Mouse (Mus musculus): Measurements from ENCODE around the gene Gadd45gip1.
"Not testable (repeated sequence)": the region's sequence is repeated elsewhere in the genome, so short reads cannot be mapped to it uniquely, and the experiment has no call there.

Gene Gadd45gip1

DNA sequence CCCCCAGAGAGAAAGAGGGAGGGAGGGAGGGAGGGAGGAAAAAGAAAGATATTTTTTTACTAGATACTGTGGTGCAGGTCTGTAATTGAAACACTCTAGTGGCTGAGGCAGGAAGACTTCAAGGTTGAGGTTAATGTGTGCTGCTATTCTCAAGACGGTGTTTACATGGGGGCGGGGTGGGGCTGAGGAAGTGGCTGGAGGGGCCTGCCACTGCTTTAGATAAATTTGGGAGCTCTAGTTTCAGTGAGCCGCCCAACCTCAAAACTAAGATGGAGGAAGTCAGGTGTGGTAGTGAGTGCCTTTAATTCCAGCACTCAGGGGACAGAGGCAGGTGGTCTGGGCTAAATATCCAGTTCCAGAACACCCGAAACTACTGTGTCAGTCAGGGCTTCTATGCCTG is 5.7 kb upstream of the Gadd45gip1 start:
- DNase-seq (ENCODE audit: inconsistent age in 2 of 2, low spot score in 1 of 2) = no peak

DNA sequence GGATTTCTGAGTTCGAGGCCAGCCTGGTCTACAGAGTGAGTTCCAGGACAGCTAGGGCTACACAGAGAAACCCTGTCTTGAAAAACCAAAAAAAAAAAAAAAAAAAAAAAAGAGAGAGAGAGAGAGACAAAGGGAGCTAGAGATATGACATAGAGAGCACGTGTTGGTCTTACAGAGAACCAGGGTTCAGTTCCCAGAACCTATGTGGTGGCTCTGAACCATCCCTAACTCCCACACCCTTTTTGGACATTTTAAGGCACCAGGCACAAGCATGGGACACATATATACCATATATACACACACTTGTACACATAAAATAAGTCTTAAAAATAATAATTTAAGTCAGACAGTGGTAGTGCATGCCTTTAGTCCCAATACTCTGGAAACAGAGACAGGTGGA is 4.8 kb upstream of the Gadd45gip1 start:
- DNase-seq (ENCODE audit: inconsistent age in 2 of 2, low spot score in 1 of 2) = not testable (repeated sequence)

DNA sequence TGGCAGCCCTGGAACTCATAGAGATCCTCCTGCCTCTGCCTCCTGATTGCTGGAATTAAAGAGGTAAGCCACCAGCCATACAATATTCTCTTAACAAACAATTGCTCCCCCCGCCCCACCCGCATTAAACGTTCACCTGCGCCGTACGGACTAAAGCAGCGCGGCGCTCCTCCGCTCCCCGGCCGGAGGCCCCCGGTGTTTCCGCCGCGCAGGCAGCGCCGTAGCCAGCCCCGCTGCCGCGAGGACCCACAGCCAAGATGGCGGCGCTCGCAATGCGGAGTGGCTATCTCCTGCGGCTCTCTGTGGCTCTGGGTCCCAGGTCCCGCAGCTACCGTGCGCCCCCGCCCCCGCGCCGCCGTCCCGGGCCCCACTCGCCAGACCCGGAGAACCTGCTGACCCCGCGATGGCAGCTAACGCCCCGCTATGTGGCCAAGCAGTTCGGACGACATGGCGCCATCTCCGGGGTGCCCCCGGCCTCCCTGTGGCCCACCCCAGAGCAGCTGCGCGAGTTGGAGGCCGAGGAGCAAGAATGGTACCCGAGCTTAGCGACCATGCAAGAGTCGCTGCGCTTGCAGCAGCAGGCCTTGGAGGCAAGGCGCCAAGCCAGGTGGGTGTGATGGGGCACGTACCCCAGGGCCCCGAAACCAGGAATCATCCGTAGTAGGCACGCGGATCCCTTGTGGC is 854 bp downstream of the Gadd45gip1 start:
- DNase-seq (ENCODE audit: inconsistent age in 2 of 2, low spot score in 1 of 2) = peak; percentile 87 to 95

DNA sequence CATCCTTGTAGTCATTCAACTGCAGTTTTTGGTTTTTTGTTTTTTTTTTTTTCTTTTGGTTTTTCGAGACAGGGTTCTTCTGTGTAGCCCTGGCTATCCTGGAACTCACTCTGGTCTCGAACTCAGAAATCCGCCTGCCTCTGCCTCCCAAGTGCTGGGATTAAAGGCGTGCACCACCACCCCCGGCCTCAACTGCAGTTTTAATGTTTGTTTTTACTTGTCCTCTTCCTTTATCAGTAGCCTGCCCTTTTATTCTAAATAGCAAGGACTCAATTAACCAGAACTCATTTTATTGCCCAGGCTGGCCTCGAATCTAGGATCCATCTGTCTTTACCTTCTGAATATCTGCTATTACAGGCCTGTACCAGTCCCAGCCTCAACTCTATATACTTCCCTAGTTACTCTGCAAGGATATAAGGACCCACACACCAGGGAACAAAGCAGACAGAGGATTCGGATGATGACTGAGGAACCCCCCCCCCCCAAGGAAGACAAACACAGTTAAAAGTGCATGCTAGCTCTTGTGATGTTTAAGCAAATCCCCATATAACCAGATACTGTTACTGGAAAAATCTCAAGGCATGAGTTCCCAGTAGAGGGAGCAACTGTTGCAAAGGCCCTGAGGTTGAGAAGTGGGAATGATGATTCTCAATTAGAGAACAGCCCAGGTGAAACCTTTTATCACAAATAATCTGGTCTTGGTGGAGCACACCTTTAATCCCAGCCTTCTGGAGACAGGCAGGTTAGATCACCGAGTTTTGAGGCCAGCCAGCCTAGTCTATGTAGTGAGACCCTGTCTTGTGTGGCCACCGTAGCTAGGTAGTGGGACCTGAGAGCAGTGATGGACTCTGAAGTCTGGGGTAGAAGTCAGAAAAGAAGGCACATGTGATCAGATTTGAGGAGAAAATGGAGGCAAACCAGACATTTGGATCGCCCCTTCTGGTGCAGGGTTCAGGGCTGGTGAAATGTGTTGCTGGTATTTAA is 1.7 kb downstream of the Gadd45gip1 start:
- DNase-seq (ENCODE audit: inconsistent age in 2 of 2, low spot score in 1 of 2) = peak in 1 of 2 experiments; percentile 59

DNA sequence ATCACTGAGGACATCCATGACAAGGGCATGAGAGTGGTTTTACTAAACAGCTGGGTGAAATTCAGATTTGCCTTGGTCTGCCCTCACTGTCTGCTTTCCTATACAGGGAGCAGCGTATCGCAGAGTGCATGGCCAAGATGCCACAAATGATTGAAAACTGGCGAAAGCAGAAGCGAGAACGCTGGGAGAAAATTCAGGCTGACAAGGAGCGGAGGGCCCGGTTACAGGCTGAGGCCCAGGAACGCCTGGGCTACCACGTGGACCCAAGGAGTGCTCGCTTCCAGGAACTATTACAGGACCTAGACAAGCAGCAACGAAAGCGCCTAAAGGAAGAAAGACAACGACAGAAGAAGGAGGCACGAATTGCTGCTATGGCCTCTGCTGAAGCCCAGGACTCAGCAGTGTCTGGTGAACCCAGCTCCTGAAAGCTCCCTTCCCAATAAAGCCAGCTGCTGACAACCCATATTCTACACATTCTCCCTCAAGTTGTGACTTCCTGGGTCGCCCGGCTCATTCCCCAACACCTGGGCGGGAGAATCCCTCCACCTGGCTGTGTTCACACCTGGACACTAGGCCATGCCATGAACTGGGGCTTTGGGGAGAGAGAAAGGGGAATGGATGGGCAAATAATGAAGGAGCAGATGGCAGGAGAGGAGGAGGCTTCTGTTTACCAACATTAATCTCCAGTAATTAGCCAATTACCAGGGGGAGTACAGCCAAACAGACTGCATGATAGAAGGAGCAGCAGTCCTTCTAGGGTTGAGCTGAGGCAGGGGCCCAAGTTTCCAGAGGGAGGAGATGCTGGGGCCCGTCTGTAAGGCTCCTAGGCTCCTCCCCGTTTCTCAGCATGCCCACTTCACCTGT is 2.9 kb downstream of the Gadd45gip1 start:
- peak in 1 of 2 experiments; percentile 48 for DNase-seq (ENCODE audit: inconsistent age in 2 of 2, low spot score in 1 of 2)

DNA sequence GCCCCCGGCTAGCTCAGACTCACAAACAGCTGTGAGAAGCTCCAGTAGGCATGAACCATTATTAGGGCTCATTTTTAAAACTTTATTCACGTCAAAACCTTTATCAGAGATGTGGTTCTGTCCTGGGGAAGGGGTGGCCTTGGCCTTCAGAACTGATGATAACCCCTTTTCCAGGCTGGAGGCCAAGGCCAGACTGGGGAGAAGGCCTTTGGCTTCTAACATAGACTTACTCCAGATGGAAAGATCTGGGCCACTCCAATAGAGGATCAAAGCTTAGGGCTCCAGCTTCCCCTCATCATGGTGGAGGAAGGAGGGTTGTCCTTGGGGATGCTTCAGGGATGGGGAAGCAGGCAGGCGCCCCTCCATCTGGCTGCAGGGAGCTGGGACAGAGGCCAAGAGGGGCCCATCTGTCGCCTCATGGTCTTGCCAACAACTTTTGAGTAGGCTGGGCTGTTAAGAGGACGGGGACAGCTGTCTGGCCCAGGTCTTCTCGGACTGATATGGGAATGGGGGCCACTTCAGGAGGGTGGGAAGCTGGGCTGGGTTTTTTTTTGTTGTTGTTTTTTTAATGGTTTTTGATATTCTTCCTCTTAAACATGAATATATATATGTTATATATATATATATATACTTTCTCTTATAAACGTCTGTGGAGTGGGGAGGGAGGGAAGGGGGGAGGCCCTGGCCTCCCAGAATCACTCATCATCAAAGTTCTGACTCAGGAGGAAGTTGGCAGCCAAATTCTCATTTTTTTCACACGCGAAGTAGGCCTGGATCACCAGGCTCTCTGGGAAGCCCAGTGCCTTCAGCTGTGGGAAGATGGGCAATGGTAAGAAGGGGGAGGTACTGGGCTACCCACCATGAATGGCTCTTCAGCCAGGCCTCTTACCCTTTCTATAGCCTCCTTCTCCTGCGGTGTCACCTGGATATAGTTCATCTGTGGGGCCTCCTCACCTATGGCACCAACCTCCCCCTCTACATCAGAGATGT is 3.8 kb downstream of the Gadd45gip1 start:
- peak; percentile 87 to 89 for DNase-seq (ENCODE audit: inconsistent age in 2 of 2, low spot score in 1 of 2)

DNA sequence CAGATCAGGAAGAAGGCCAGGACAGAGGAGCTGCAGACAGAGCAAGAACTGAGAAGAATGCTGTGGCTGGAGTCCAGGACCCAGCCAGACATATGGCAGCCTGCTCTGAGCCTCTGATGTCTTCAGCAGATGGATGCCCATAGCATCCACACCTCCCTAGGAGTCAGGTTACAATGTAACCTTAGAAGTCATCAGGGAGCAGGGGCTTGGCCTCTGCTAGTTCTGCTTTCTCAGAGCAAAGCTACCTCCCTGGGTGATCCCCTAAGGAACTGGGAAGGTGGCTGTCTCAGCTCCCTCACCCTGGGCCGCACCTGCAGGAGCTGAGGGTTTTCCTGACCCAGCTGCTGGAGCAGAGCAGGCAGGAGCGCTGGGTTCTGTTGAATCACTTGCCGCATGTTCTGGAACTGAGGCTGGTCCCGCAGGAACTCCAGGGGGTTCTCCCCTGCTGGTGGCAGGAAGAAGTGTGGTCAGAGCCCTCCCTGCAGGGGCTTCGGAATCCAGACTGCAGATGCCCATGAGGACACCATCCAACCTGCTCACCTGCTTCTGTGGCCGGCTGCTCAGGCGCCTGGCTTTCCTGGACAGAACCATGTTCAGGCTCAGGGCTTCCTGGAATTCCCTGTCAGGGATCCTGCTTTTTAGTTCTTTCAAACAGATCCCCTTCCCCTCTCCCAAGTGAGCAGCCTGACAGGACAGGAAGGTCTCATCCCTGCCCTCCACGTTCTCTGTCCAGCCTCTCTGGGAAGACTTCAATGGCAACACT is 6.0 kb downstream of the Gadd45gip1 start:
- DNase-seq (ENCODE audit: inconsistent age in 2 of 2, low spot score in 1 of 2) = no peak

DNA sequence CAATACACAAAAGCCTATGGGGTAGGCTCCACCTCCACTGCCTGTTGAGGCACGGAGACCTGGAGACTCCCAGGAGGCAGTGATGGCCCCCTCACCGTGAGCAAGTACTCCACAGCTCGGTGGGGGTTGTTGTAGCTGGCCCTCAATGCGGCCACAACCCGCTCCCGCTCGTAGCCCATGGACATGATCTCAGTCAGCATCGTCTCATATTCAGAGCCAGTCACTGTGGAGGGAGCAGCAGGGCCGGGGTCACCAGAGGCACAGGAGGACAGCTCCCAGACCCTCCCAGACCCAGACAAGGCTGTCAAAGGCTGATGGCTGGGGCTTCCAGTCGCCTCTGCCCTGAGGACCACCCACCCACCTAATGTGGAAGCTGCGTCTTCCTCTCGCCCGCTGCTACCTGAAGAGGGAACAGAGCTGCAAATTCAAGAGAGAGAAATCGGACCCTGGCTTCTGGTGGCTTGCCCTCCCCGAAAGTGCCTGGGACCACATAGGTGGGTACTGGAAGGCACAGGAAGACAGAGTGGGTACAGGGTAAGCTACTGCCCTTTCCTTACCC is 6.7 kb downstream of the Gadd45gip1 start:
- DNase-seq (ENCODE audit: inconsistent age in 2 of 2, low spot score in 1 of 2) = peak in 1 of 2 experiments; percentile 38

DNA sequence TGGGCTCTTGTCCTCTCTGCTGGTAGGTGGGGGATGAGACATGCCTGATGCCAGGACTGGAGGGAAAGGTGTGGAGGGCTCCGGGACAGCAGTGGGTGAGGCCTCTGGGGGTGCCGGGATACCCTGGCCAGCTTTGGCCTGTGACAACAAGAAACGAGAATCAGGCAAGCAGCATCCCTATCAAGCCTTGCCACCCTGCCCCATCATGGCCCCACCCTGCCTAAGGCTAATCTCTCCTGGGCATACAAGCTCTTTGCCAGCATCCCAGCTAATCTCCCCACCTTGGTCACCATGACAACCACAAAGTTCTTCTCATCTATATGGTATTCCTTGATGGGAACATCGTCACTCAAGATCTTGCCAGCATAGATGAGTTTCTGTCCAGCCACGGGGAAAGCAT is 7.2 kb downstream of the Gadd45gip1 start:
- DNase-seq (ENCODE audit: inconsistent age in 2 of 2, low spot score in 1 of 2) = peak in 1 of 2 experiments; percentile 36

DNA sequence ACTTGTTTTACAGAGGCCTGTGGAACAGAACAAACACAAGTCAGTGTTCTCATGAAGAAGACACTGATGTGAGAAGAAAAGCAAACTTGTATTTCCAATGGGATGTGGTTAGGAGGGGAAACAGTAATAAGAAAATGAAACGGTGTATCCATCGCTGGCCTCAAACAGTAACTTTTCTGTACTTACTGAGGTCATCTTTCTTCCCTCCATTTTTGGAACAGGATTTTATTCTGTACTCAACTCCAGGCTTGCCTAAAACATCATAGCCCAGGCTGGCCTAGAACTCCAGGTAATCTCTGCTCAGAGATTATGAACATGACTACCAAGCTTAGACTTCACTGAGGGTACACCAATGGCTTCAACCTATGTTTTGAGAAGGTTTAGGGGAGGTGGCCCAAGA is 8.1 kb downstream of the Gadd45gip1 start:
- no peak for DNase-seq (ENCODE audit: inconsistent age in 2 of 2, low spot score in 1 of 2)

DNA sequence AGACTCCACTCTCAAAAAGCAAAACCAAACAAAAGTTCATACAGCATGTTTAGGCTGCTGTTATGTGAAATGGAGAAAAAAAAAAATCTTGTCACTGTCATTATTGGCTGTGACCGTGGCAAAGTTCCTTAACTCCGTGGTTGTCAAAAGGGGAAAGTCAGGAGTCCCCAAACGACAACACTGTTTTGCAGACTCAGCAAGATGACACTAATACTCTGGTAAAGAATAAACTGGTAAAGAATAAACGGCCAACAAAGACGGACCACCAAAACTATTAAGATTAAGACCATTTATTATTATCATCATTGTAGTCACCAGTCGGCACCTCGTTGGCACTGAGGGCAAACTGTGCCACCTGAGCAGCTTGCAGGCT is 8.5 kb downstream of the Gadd45gip1 start:
- DNase-seq (ENCODE audit: inconsistent age in 2 of 2, low spot score in 1 of 2) = no peak

DNA sequence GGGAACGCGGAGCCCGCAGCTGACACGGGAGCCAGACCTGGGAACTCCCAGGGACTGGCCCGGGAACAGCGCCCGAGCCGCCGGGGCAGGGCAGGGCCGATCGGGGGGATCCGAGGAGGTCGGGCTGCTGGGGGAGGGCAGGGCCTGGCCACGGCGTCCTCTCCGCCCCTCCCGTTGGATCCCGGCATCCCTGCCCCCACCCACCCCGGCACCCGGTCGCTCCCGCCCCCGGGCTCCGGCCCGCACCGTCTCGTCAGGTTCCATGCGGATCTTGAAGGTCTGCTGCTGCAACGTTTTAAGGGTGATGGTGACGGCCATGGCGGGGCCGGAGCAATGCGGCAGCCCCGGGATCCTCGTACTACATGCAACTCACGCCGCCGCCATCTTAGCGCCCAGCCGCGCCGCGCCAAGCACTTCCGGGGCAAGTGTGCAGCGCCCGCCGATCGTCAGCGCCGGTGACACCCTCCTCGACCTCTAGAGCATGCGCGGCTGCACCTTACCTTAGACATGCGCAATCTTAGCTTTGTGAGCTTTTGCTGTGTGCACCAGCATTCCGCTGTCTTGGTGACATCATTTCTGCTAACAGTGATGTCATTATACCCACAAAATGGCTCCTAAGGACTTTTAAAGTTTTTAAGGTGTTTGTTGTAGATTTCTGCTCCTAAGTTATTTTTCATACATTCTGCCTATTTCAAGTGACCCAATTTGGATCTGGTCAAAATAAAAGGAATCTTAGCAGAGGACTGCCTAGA is 9.1 kb downstream of the Gadd45gip1 start, which contains the start of gene Rad23a:
Gene Rad23a (minus strand): TSS at position 418 of the 752 bp plus-strand sequence.
- DNase-seq (ENCODE audit: inconsistent age in 2 of 2, low spot score in 1 of 2) = peak; percentile 94 to 97

DNA sequence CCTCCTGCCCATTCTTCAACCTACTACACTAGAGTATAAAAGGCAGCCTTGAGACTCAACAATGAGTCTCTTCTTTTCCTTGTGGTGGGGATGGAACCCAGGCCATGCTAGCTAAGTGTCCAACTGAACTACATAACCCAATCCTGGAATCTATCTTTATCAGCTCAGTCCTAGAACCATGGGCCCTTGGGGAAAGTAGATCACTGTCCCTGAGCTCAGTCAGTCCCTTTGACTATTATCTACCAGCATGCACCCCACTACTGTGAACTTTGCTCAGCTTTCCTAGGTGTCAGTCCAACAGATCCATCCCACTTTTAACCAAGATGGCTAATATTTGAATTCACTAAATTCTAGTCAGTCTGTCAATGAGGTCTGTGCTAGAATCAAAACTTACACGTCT is 10.2 kb downstream of the Gadd45gip1 start:
- peak in 1 of 2 experiments; percentile 51 for DNase-seq (ENCODE audit: inconsistent age in 2 of 2, low spot score in 1 of 2)

DNA sequence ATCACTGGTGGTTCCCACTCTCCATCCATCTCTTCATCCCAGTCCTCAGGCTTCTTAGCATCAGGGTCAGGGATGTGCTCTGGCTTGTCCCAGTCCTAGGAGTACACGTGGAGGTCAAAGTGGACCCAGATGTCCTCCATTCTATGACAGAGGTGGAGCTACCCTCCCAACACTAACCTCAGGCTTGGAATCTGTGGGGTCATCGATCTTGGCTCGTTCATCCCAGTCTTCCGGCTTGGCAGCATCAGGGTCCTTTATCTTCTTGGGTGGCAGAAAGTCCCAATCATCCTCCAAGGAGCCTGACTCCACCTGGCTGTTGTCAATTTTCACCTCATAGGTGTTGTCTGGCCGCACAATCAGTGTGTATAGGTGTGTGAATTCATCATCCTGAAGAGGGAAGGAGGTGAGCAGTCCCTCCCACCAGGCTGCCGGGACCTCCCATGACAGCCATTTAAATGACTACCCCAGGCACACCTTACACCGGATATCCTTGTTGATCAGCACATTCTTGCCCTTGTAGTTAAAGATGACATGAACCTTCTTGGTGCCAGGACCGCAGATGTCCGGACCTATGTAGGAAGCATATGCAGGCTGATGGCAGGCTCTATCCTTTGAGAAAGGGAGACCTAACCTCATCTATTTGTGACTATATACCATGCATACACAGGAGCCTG is 13.2 kb downstream of the Gadd45gip1 start:
- peak in 1 of 2 experiments; percentile 44 for DNase-seq (ENCODE audit: inconsistent age in 2 of 2, low spot score in 1 of 2)

DNA sequence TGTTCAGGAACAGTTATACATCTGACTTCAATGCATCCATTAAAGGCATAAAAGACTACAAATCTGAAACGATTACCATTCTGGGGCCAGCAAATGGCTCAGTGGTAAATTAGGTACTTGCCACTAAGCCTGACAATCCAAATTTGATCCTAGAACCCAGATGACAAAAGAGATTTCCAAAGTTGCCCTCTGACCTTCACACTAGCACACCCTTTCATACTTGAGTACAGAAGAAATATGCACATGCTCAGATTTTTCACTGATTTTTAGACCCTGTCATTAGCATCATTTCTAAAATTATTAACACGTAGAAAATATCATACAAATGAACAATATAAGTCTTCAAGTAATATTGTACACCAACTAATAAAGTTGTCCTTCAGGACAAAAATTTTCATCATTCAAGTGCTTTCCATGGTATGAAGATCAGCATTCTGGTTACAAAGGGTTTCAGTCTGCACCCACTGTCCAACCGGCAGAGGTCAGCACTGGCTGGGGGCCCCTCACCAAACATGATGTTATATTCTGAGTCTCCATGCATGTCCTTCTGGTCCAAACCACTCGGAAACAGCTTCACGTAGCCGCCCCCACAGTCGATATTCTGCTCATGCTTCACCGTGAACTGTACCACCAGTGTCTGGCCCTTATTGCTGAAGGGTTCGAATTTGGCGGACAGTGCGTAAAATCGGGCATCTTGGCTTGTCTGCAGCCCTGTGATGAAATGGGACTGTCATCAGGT is 14.2 kb downstream of the Gadd45gip1 start:
- peak; percentile 57 to 74 for DNase-seq (ENCODE audit: inconsistent age in 2 of 2, low spot score in 1 of 2)

DNA sequence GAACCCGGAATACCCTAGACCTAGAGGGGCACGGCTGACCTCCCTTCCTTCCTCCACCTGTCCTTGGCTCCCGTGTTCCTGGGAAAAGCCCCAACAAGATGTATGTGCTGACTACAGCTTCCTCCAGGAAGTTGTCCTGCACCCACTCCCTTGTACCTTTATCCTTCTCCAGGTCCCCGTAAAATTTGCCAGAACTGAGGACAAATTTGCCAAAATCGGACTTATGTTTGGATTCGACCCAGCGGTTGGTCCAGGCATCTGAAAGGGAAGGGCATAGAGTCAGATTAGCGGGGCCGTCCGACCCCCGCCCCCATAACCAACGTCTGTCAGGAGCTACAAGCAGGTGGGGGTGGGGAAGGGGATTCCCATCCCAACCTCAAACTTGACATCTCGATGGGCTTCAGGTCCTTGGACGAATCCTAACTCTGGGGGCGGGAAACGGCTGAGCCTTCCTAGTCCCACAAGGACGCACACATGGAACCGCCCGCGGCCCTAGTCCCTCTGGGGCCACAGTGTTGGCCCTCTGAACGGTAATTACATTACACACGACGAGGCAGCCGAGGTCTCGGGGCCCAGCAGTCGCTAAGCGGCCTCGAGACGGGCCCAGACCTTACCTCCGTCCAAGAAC is 14.9 kb downstream of the Gadd45gip1 start:
- DNase-seq (ENCODE audit: inconsistent age in 2 of 2, low spot score in 1 of 2) = no peak

All from adrenal gland, adult (tissue).